Mouse (Mus musculus): ENCODE data around the gene Smok2a. TPM values are rescaled to one million over a fixed set of nuclear protein-coding genes. Genes with fewer than 3 reads are reported as not detected.
"Not testable (repeated sequence)": the region's sequence is repeated elsewhere in the genome, so short reads cannot be mapped to it uniquely, and the experiment has no call there.

Smok2a gene
- polyA plus RNA-seq, 1 experiment from 2014 or later, result not detected

GRCm38 (mm10) chr17:13186541-13186940 lies 34.4 kb upstream of the Smok2a start:
- not testable (repeated sequence) for H3K9ac ChIP-seq (ENCODE audit: low read length); H3K4me3 ChIP-seq (ENCODE audit: low read depth, low read length); H3K4me1 ChIP-seq (ENCODE audit: control insufficient read depth, insufficient read depth, low read length); H3K36me3 ChIP-seq (ENCODE audit: control insufficient read depth, insufficient read depth, low read length); H3K4me2 ChIP-seq (ENCODE audit: low read depth, severe bottlenecking); H3K27ac ChIP-seq (replicated peaks; ENCODE audit: low read depth, low read length); H3K27me3 ChIP-seq (ENCODE audit: control insufficient read depth, insufficient read depth, low read length)
- DNase-seq (ENCODE audit: low spot score) (peak; percentile 20), ATAC-seq (ENCODE audit: insufficient number of reproducible peaks, low FRiP score, low TSS enrichment, low read depth) (peak; percentile 11; the same call in 1 of the 2 replicates)
- H3K9me3 ChIP-seq (ENCODE audit: control insufficient read depth, low read length), result peaks cover 26% of the 10 kb centered on the region; the same call in 1 of the 2 replicates
- WGBS, result 89% methylated on average over 6 of the region's 6 CpGs

- H3K9me3 ChIP-seq (ENCODE audit: control insufficient read depth, low read length), result peaks cover 21% of the 10 kb centered on the region; the same call in 1 of the 2 replicates
- H3K27ac ChIP-seq (replicated peaks; ENCODE audit: low read depth, low read length); H3K4me1 ChIP-seq (ENCODE audit: control insufficient read depth, insufficient read depth, low read length); H3K27me3 ChIP-seq (ENCODE audit: control insufficient read depth, insufficient read depth, low read length); H3K36me3 ChIP-seq (ENCODE audit: control insufficient read depth, insufficient read depth, low read length); H3K9ac ChIP-seq (ENCODE audit: low read length); H3K4me2 ChIP-seq (ENCODE audit: low read depth, severe bottlenecking); H3K4me3 ChIP-seq (ENCODE audit: low read depth, low read length); ATAC-seq (ENCODE audit: insufficient number of reproducible peaks, low FRiP score, low TSS enrichment, low read depth); DNase-seq (ENCODE audit: low spot score): not testable (repeated sequence)
- 73% methylated on average over 6 of the region's 6 CpGs for WGBS
Measured at GRCm38 (mm10) chr17:13187621-13188020, 33.4 kb upstream of the Smok2a start.

DNA sequence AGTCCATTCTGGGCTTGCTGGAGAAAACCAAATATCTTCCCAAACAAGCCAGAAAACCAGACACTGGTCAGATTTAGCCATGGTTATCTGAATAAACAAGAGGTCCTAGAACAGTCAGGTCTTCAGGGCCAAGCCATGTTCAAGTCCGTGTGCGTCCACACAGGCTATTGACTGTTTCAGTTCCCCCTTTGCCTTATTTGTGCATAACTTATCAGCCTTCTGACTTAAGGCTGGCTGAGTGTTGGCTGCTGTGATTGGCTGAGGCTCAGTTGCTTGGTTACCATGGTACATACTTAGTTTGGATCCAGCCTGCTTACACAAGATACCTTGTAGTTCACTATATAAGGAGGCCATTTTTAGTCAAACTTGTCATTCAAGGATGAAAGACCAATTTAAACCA lies 32.1 kb upstream of the Smok2a start:
- H3K4me1 ChIP-seq (ENCODE audit: control insufficient read depth, insufficient read depth, low read length); H3K4me3 ChIP-seq (ENCODE audit: low read depth, low read length); H3K27me3 ChIP-seq (ENCODE audit: control insufficient read depth, insufficient read depth, low read length); H3K36me3 ChIP-seq (ENCODE audit: control insufficient read depth, insufficient read depth, low read length); ATAC-seq (ENCODE audit: insufficient number of reproducible peaks, low FRiP score, low TSS enrichment, low read depth); H3K27ac ChIP-seq (replicated peaks; ENCODE audit: low read depth, low read length); H3K4me2 ChIP-seq (ENCODE audit: low read depth, severe bottlenecking); DNase-seq (ENCODE audit: low spot score); H3K9ac ChIP-seq (ENCODE audit: low read length): not testable (repeated sequence)
- H3K9me3 ChIP-seq (ENCODE audit: control insufficient read depth, low read length), result peaks cover 22% of the 10 kb centered on the region; the same call in 1 of the 2 replicates
- WGBS, result 89% methylated on average over 2 of the region's 2 CpGs

- DNase-seq (ENCODE audit: low spot score); H3K4me1 ChIP-seq (ENCODE audit: control insufficient read depth, insufficient read depth, low read length): not testable (repeated sequence)
Measured at GRCm38 (mm10) chr17:13190836-13191583, 30.0 kb upstream of the Smok2a start.

DNA sequence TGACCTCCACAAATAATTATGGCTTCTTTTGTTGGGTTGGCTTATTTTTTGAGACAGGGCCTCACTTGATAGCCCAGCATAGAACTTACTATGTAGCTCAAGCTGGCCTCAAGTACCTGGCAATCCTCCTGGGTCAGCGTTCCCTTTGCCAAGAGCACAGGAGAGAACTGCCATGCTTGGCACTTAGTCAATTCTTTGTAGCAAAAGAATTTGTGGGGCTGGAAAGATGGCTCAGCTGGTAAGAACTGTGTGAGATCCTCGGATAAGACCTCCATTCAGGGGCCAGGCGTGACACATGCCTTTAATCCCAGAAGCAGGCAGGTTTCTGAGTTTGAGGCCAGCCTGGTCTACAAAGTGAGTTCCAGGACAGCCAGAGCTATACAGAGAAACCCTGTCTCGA lies 24.5 kb upstream of the Smok2a start:
- 67% methylated on average over 4 of the region's 4 CpGs for WGBS
- not testable (repeated sequence) for H3K36me3 ChIP-seq (ENCODE audit: control insufficient read depth, insufficient read depth, low read length); H3K27me3 ChIP-seq (ENCODE audit: control insufficient read depth, insufficient read depth, low read length); H3K4me1 ChIP-seq (ENCODE audit: control insufficient read depth, insufficient read depth, low read length); H3K9ac ChIP-seq (ENCODE audit: low read length); H3K4me3 ChIP-seq (ENCODE audit: low read depth, low read length); H3K4me2 ChIP-seq (ENCODE audit: low read depth, severe bottlenecking); DNase-seq (ENCODE audit: low spot score); ATAC-seq (ENCODE audit: insufficient number of reproducible peaks, low FRiP score, low TSS enrichment, low read depth); H3K27ac ChIP-seq (replicated peaks; ENCODE audit: low read depth, low read length)
- peaks cover 18% of the 10 kb centered on the region for H3K9me3 ChIP-seq (ENCODE audit: control insufficient read depth, low read length)

More at GRCm38 (mm10) chr17:13190836-13191583, 30.0 kb upstream of the Smok2a start:
- H3K4me3 ChIP-seq (ENCODE audit: low read depth, low read length); H3K27ac ChIP-seq (replicated peaks; ENCODE audit: low read depth, low read length); H3K36me3 ChIP-seq (ENCODE audit: control insufficient read depth, insufficient read depth, low read length); ATAC-seq (ENCODE audit: insufficient number of reproducible peaks, low FRiP score, low TSS enrichment, low read depth); H3K9ac ChIP-seq (ENCODE audit: low read length); H3K27me3 ChIP-seq (ENCODE audit: control insufficient read depth, insufficient read depth, low read length); H3K4me2 ChIP-seq (ENCODE audit: low read depth, severe bottlenecking): not testable (repeated sequence)
- WGBS, result 87% methylated on average over 10 of the region's 10 CpGs
- peaks cover 22% of the 10 kb centered on the region; the same call in 1 of the 2 replicates for H3K9me3 ChIP-seq (ENCODE audit: control insufficient read depth, low read length)

- H3K9me3 ChIP-seq (ENCODE audit: control insufficient read depth, low read length), result peaks cover 17% of the 10 kb centered on the region
- H3K4me3 ChIP-seq (ENCODE audit: low read depth, low read length), result not testable (repeated sequence)
Measured at GRCm38 (mm10) chr17:13198812-13199211, 22.2 kb upstream of the Smok2a start.

GRCm38 (mm10) chr17:13199880-13200409 lies 21.0 kb upstream of the Smok2a start:
- not testable (repeated sequence) for ATAC-seq (ENCODE audit: insufficient number of reproducible peaks, low FRiP score, low TSS enrichment, low read depth); H3K9ac ChIP-seq (ENCODE audit: low read length); DNase-seq (ENCODE audit: low spot score); H3K4me2 ChIP-seq (ENCODE audit: low read depth, severe bottlenecking); H3K4me1 ChIP-seq (ENCODE audit: control insufficient read depth, insufficient read depth, low read length); H3K36me3 ChIP-seq (ENCODE audit: control insufficient read depth, insufficient read depth, low read length); H3K4me3 ChIP-seq (ENCODE audit: low read depth, low read length); H3K27ac ChIP-seq (replicated peaks; ENCODE audit: low read depth, low read length); H3K27me3 ChIP-seq (ENCODE audit: control insufficient read depth, insufficient read depth, low read length)
- peaks cover 17% of the 10 kb centered on the region for H3K9me3 ChIP-seq (ENCODE audit: control insufficient read depth, low read length)
- 84% methylated on average over 8 of the region's 9 CpGs for WGBS

More at GRCm38 (mm10) chr17:13198812-13199211, 22.2 kb upstream of the Smok2a start:
- not testable (repeated sequence) for H3K4me2 ChIP-seq (ENCODE audit: low read depth, severe bottlenecking); H3K36me3 ChIP-seq (ENCODE audit: control insufficient read depth, insufficient read depth, low read length); ATAC-seq (ENCODE audit: insufficient number of reproducible peaks, low FRiP score, low TSS enrichment, low read depth); H3K27me3 ChIP-seq (ENCODE audit: control insufficient read depth, insufficient read depth, low read length); H3K4me1 ChIP-seq (ENCODE audit: control insufficient read depth, insufficient read depth, low read length); DNase-seq (ENCODE audit: low spot score); H3K9ac ChIP-seq (ENCODE audit: low read length); H3K27ac ChIP-seq (replicated peaks; ENCODE audit: low read depth, low read length)
- WGBS, result 92% methylated on average over 2 of the region's 2 CpGs

GRCm38 (mm10) chr17:13201551-13201950 lies 19.4 kb upstream of the Smok2a start:
- H3K27ac ChIP-seq (replicated peaks; ENCODE audit: low read depth, low read length); H3K4me3 ChIP-seq (ENCODE audit: low read depth, low read length); ATAC-seq (ENCODE audit: insufficient number of reproducible peaks, low FRiP score, low TSS enrichment, low read depth); H3K4me2 ChIP-seq (ENCODE audit: low read depth, severe bottlenecking); H3K27me3 ChIP-seq (ENCODE audit: control insufficient read depth, insufficient read depth, low read length); H3K36me3 ChIP-seq (ENCODE audit: control insufficient read depth, insufficient read depth, low read length); H3K4me1 ChIP-seq (ENCODE audit: control insufficient read depth, insufficient read depth, low read length); H3K9ac ChIP-seq (ENCODE audit: low read length); DNase-seq (ENCODE audit: low spot score): not testable (repeated sequence)
- WGBS, result 86% methylated on average over 4 of the region's 4 CpGs
- H3K9me3 ChIP-seq (ENCODE audit: control insufficient read depth, low read length), result peaks cover 17% of the 10 kb centered on the region

Measured in limb, embryonic 11.5 days (tissue).